Mouse (Mus musculus): ENCODE data around the gene Slc38a3.
A peak's percentile ranks its signal among the peaks of the same experiment; 100 is the strongest.

The Slc38a3 gene

GRCm38 (mm10) chr9:107669480-107669945 lies at the start of gene Slc38a3:
Slc38a3 (minus strand) TSS chr9:107669530.
- DNase-seq = no peak

GRCm38 (mm10) chr9:107716951-107717350 lies 47.6 kb upstream of the Slc38a3 start:
- DNase-seq = peak; percentile 60

- DNase-seq = no peak
Observed at GRCm38 (mm10) chr9:107715632-107716031, 46.3 kb upstream of the Slc38a3 start.

- peak; percentile 57 for DNase-seq
Observed at GRCm38 (mm10) chr9:107714221-107714952, 45.1 kb upstream of the Slc38a3 start.

- peak; percentile 89 for DNase-seq
Observed at GRCm38 (mm10) chr9:107709697-107710483, 40.6 kb upstream of the Slc38a3 start, which contains the start of gene Sema3f. Sema3f (minus strand) TSS chr9:107710475.

GRCm38 (mm10) chr9:107709096-107709696 lies 39.9 kb upstream of the Slc38a3 start:
- peak; percentile 36 for DNase-seq

- DNase-seq = no peak
Observed at GRCm38 (mm10) chr9:107708439-107709095, 39.2 kb upstream of the Slc38a3 start.

GRCm38 (mm10) chr9:107707701-107708438 lies 38.5 kb upstream of the Slc38a3 start:
- peak; percentile 53 for DNase-seq

GRCm38 (mm10) chr9:107706781-107707211 lies 37.5 kb upstream of the Slc38a3 start:
- DNase-seq = peak; percentile 40

GRCm38 (mm10) chr9:107703337-107704122 lies 34.2 kb upstream of the Slc38a3 start:
- peak; percentile 64 for DNase-seq

GRCm38 (mm10) chr9:107702606-107703185 lies 33.4 kb upstream of the Slc38a3 start:
- DNase-seq = peak; percentile 87

- DNase-seq = peak; percentile 95
Observed at GRCm38 (mm10) chr9:107701594-107701993, 32.3 kb upstream of the Slc38a3 start.

- DNase-seq = peak; percentile 56
Observed at GRCm38 (mm10) chr9:107700114-107700571, 30.8 kb upstream of the Slc38a3 start.

GRCm38 (mm10) chr9:107699376-107699980 lies 30.1 kb upstream of the Slc38a3 start:
- no peak for DNase-seq

- DNase-seq = peak; percentile 70
Observed at GRCm38 (mm10) chr9:107698611-107699190, 29.4 kb upstream of the Slc38a3 start.

- peak; percentile 68 for DNase-seq
Observed at GRCm38 (mm10) chr9:107697811-107698521, 28.6 kb upstream of the Slc38a3 start.

GRCm38 (mm10) chr9:107696845-107697610 lies 27.7 kb upstream of the Slc38a3 start:
- peak; percentile 73 for DNase-seq

GRCm38 (mm10) chr9:107696106-107696479 lies 26.8 kb upstream of the Slc38a3 start:
- DNase-seq = no peak

Measured in lung, postnatal 10 days (tissue).